Mouse (Mus musculus) small intestine, adult 2 months (tissue): Measurements from ENCODE around the gene A4galt.

Experiments used
- CTCF ChIP-seq: fragments of 200-500 bp; IDR thresholded peaks from 2 replicates; pipeline ENCODE4 v1.5.1; 2012; ENCODE audit warnings: low read depth, mild to moderate bottlenecking, control low read depth, inconsistent platforms, low read length, moderate library complexity, mixed read lengths; ENCODE audit not compliant: insufficient replicate concordance, insufficient read length; ENCODE audit errors: extremely low read depth
- POLR2A ChIP-seq: fragments of 200-500 bp; IDR thresholded peaks from 2 replicates; pipeline ENCODE4 v1.6.1; 2012; ENCODE audit warnings: low read depth, mild to moderate bottlenecking, control low read depth, inconsistent platforms, low read length, moderate library complexity

GRCm38 (mm10) chr15:83223208-83223962, 28.2 kb downstream of the A4galt start:
- no peak for TF ChIP-seq CTCF
- TF ChIP-seq POLR2A, result no peak
